Mouse (Mus musculus) urinary bladder, postnatal 36 days (tissue): ENCODE data around the gene Trcg1.

ENCODE experiments used
- DNase-seq, 2 experiments: peaks; one replicate each; pipeline ENCODE4 v3.0.0; 2022; ENCODE audit warnings: low spot score in 2 of 2, mixed read lengths in 1 of 2

Gene Trcg1

DNA sequence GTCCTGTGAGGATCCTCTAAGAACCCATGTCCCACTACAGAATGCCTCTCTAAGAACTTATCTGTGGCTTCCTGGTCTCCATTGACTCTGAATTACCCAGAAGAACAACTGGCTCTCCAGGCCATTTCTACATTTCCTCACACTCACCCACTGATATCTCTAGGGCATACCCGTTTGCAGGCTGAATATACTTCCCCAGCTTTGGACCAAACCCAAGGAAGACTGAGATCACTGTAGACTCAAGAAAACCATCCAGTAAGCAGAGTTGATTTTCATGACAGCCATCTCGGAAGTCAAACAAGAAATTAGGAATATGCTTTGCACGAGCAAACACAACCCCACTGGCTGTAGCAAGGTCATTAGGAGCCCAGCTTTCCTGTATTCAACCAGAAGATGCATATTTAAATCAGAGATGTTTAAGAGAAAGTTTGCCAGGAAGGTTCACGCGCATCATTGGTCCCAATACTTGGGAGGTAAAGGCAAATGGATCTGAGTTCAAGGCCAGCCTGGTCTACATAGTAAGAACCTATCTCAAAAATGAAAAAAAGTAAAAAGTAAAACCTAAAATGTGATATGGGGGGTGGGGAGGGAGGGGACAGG, 3.9 kb upstream of the Trcg1 start:
- DNase-seq = no peak

DNA sequence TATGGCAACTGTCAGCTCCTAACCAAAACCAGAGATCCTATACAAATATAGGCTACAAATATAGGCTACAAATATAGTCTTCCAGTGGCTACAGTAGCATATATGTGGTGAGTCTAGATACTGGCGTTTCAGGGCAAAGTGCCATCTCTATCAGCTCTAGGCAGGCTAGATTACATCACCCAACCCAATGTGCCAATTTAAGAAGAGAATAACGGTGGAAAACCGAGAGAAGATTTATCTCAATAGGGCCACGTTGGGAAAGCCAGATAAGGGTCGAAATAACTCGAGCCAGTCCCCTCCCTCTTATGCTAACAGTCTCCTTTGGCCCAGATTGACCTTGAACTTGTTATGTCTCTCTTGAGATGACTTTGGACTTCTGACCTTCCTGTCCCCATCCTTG, 3.2 kb upstream of the Trcg1 start:
- DNase-seq = no peak

DNA sequence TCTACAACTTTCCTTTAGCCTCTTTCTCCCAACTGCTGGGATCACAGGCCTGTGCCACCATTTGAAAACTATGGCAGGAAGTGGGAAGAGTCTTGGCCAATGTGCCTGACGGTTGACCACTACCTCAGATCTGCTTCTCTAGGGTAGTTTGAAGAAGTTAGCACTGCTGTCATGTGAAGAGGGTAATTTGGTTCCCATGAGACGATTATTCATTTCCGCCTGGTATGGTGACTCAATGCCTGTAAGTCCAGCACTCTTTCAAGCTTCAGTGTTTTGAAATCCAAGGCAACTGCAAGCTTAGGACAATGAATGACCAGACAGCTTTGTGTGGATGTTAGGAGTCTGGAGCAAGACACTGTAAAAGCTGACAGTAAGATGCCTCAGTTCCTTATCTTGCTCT, 2.6 kb upstream of the Trcg1 start:
- no peak for DNase-seq

DNA sequence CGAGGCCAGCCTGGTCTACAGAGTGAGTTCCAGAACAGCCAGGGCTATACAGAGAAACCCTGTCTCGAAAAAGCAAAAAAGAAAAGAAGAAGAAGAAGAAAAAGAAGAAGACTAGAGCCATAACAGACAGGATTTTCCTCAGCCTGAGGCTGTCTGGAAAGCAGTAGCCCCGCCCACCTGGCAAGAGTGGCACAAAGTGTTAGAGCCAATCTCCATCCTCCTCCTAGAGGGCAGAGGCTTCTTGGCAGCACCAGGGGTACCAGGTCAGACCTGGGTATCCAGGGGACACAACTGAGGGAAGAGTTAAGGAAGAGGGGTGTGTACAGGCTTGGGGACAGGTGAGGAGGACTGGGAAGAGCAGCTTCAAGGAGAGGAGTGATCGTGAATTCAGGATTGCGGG, 1.3 kb downstream of the Trcg1 start:
- DNase-seq = no peak

DNA sequence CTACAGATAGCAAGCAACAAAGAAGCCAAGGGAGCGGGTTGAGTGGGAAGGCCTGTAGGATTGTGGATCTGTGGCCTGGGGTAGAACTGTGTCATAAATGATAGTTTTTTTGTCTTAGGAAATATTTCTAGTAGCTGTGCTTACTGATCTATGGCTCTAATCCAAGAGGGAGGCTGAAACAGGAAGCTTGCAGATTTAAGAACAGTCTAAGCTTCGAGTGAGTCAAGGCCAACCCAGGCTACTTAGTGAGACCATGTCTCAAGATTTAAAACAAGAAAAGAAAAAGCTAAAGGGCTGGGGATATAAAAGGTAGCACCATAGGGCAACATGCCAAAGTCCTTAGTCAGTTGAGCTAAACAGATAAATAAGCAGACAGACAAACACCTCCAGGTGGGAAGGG, 1.9 kb downstream of the Trcg1 start:
- DNase-seq = no peak

DNA sequence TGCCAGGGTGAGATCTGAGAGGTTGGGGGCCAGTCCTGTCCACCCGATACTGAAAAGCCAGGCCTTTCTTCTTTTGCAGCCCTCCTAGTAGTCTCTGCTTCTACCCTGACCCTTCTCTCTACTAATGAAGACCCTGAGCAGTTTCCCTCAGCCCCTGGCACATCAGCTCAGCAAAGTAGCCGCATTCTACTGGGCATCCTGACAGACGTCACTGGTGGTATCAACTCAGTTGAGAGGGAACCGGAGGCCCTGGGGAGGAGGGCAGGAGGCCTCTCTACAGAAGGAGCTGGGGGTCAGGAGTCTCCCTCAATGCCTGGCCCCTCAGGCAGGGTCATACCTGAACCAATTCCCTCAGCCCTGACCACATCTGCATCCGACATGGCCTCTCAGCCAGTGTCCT, 4.8 kb downstream of the Trcg1 start:
- no peak for DNase-seq

DNA sequence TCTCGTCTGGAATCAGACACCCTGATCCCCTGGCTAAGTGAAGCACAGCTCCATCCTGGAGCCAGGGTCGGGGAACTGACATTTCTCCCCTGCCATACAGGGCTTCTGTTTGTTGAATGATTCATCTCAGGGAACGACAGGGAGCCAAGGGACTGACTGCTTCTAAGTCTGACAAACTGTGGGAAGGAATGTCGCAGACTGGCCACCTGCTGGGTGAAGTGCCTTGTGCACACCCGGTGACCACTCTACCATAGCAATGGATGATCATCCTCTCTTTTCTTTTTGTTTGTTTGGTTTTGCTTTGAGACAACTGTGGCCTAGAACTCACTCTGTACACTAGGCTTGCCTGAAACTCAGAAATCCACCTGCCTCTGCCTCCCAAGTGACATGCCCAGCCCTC, 6.6 kb downstream of the Trcg1 start:
- no peak for DNase-seq

DNA sequence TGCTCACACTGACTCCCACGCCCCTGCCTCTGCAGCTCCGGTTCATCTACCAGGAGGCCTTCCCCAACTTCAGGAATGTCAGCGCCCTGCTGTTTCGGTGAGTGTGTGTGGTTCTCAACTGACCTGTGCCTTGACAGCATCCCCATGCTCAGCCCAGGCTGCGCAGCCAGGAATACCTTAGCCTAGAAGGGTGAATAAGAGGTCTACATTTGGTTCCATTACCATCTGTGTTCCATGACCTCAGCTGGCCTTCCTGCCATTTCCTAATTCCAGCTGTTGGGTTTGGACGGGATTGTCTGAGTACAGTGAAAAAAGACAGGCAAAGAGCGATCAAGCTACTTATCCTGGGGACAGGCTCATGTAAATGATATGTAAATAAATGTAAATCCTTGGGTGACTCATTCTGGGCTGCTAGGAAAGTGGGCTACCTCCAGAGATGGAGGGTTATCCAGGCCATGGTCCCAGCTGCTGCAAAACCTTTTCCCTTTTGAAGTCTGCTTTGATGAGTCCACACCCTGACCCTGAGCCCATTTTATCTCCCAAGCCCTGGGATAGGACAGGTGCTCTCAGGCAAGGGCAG, 7.8 kb downstream of the Trcg1 start:
- no peak for DNase-seq

DNA sequence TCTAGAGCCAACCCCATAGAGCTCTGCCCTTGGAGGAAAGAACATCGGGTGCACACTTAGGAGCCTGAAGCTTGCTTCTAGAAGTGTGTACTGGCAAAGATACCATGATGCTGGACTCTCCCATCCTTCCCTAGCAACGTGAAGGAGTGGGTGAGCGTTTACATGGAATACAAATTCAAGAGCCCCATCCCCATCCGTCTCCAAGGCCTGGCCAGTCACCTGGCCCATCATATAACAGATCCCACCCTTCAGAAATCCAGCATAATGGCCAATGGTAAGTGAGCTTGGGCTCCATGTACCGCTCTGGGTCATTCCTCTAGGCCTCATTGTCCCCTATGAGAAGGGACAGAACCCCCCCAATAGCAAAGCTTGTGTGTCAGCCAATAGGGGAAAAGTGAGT, 10.1 kb downstream of the Trcg1 start:
- no peak for DNase-seq

DNA sequence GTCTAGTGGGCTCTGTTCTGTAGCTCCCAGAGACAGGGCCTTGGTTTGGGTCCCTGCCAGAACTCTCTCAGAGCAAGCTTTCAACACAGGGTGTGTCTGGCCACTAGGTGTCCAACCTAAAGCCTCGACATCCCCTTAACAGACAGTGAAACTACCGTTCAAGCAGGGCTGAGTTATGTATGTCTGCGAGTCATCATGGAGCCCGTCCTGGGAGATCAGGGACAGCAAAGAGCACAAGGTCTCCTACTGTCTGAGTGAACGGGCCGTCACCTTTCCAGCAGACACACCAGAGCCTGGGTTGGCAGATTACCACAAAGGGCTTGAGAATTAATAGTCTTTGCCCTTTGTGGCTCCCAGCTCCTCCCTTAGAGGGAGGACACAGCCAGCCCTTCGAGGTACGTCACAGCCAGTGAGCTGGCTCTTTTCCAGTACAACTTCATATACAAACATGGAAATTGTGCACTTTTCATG, 10.9 kb downstream of the Trcg1 start:
- no peak for DNase-seq

DNA sequence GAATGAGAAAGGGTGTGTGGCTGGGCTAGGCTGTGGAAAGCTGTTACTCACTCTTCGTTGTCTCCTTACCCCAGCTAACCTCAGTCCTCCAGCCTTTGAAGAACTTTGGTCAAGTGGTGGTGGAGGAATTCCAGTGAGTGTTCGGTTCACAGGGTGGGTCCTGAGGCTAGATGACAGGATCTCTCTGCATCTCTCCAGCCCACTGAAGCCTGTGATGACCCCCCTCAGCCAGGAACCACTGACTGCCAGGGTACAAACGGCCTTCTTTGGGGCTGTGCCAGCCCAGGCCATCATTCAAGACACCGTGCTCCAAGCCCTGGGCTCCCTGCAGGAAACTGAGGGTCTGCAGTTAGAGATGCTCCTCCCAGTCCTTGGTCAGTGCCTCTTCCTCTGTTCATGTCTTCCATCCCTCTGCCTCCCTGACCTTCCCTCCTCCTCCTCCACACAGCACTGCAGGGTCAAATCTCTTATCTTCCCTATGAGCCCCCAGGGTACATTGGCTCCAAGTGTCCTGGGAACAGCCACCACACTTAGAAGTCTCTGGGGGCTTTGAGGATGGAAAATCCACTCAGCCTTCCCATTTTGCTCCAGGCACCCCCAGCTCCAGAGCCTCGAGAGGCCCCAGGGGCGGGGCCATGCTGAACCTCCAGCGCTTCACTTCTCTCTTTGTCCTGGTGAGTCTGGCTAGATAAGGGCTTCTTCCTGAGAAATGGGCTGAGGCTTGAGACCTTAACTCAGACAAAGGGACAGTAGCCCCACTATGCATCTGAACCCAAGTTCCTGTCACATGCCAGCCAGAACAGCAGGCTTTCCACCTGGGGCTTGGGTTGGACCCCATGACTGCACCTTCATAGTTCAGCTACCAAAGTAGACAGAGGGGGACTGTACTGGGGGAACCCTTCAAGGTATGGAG, 11.9 kb downstream of the Trcg1 start:
- DNase-seq = no peak

DNA sequence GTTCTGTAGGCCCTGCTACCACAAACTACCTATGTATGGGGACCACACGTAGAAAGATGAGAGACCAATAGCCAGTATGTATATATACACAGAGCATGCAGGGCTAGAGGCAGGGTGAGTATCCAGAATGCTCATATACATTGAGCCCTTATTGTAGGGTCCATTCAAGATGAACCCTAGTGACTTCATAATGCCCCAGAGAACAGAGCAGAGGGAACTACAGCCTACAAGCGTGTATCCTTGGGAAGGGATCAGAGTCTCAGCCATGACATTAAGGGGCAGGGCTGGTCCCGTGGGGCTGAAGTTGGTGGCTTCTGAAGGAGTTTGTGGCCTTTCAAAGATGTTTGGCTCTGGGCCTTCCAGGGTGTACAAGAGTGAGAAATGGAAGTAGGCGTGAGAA, 13.7 kb downstream of the Trcg1 start:
- no peak for DNase-seq

DNA sequence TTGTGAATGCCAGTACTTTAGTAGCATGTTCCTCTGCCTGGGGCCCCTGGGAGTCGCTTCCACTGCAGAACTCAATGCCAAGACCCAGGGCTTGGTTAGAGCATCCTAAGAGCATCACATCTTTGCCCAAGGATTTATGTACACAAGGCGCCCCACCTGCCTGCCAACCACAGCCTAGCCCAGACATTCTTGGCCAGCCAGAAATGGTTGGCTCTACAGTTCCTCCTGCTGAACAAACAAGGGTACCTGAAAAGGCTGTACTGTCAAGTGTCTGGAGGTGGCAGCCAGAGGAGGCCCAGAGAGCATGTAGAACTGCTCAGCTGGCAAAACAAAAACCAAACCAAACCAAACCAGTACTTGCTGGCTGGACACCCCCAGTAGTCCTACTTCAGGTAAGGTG, 14.8 kb downstream of the Trcg1 start:
- DNase-seq = no peak

DNA sequence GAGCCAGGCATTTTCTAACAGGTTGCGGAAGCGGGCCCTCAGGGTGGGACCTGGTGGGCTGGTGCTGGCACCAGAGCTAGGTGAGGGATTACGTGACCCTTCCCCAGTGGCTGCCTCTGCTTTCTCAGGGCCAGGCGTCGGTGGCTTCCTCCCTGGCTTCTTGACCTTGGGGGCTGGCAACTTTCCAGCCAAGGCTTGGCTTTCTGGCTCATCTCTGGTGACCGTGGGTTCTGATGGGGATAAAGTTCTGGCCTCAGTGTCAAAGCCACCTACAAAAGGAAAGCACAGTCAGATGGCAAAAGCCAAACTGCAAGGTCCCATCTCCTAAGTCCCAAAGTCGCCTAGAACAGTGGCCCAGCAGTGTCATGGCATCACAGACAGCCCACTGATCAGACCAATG, 17.7 kb downstream of the Trcg1 start:
- no peak for DNase-seq

DNA sequence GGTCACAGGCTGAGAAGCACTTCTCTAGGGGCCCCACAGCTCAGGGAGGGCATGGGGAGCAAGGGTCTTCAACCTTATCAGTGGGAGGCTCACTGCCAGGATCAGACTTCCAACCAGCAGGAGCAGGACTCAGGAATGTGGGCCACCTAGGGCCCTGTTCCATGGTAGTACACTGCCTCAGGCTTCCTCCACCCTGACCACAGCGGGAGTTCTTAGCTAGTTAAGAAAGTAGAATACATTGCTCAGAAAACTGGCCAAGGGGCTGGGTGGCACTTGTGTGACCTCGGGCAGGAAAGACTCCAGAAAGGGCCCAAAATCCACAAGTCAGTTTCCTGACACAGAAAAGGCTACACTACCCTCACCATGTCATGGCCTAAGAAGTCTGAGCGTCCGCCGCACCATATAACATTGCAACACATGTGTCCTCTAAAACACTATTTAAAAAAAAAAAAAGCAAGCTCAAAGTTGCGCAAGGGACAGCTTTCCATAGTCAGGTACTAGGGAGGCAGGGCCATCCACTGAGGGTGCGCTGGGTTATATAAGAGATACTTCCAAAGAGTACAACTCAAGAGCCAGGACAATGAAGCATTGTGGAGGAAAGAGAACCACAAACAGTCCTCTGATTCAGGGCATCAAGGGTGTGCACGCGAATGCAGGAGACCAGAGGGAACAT, 18.6 kb downstream of the Trcg1 start:
- no peak for DNase-seq

DNA sequence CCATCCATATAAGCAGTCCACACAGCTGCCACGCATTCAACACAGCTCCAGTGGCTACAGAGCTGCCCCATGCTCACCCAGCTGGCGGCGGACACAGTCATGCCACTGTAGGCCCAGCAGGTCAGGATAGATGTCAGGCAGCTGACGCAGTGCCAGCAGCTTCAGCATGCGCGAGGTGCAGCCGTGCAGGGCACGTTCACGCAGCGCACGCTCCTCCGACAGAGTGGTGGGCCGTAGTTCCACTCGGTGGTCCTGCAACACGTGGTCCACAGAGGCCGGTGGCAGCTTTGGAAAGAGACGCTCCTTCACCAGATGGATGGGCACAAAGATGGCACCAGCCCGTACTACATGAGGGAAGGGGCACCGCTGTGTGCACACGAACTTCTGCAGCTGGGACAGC, 20.0 kb downstream of the Trcg1 start:
- no peak for DNase-seq

DNA sequence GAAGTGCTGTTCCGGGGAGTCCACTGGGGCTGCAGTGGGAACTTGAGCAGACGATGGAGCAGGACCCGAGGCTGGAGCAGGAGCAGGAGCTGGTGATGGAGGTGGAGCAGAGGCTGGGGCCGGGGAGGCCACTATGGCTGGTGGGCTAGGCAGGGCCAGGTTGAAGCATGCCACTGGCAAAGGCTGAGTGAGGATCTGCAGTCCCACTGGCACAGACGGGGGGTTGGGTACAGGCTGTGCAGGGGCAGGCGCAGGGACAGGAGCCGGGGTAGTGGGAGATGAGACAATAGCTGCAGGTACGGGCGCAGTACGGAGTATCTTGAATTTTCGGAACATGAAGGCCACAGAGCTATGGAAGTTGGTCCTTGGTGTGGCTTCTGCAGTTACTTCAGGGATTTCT, 20.5 kb downstream of the Trcg1 start:
- no peak for DNase-seq

DNA sequence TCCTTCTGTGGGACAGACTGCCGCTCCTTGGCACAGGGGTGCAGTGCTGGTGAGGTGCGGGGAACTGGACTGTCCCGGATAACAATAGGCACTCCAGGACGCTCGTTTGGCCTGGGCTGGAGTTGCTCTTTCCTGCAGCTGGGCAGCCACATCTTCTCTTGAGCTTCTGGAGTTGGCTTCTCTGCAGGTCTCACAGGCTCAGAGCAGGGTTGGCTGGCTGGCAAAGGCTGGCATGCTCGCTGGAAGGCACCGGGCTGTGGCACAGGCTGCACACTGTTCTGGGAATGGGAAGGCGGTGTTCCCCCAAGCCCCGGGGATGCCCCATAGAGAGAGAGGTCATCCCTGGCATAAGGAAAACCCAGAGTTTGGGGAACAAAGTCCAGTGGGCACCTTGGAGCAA, 21.3 kb downstream of the Trcg1 start:
- DNase-seq = no peak

DNA sequence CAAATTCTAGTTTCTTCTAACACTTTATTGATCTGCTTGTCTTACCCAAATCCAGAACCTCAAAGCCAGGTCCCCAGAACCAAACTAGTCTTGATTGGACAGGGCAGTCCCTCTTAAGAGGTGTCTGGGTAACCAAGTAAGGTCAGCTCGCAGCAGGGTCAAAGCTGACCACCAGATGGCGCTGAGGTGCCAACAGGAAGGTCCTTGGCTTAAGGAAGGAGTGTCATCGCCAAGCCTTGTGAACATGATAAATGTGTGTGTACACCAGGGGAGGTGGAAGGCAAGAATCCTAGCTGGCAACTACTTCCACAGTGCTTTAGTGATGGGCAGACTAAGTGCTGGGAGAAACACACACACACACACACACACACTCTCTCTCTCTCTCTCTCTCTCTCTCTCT, 23.4 kb downstream of the Trcg1 start:
- peak; percentile 90 to 93 for DNase-seq

DNA sequence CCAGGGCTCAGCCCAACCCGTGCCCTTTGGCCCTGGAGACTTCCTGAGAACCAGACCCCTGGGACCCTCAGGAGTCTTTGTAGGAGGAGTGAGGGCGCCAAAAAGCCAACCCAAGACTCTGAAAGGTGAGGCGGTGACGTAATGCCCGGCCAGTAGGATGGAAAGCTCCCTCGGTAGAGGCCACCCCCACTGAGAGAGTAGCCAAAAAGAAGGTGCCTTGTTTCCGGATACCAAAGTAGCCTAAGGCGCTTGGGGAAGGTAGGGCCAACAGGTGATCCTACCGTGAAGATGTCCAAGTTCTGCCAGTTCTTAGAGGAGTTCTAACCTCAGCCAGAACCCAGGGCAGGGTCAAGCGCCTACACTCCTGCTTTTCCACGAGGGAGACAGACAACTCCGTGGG, 24.6 kb downstream of the Trcg1 start:
- DNase-seq = no peak

DNA sequence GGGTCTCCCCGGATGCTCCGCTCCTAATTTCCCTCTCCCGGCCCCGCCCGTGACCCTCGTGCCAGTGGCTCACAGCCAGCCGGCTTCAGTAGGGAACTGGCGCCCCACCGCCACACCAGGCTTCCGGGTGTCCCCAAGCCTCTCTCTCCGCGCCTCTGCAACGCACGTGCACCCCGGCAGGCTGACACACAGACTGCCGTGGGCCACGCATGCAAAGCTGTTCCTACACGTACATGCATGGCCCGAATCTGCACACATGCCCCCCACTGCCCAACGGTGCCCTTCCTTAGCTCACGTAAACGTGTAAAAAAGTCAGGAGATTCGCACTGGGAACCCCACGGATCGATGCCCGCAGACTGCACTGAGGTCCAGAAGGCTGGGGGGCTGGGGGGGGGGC, 25.2 kb downstream of the Trcg1 start:
- DNase-seq = peak; percentile 52 to 66
